Mouse (Mus musculus): Measurements from ENCODE around the gene Mthfsl.
A peak's percentile ranks its signal among the peaks of the same experiment; 100 is the strongest.
"Not testable (repeated sequence)": the region's sequence is repeated elsewhere in the genome, so short reads cannot be mapped to it uniquely, and the experiment has no call there.

The Mthfsl gene

GRCm38 (mm10) chr9:88719989-88720537 is at the start of gene Mthfsl:
Gene Mthfsl, minus strand, starts transcription at chr9:88720296.
- peak; percentile 4 for DNase-seq

- DNase-seq = not testable (repeated sequence)
Observed at GRCm38 (mm10) chr9:88769470-88769869, 49.4 kb upstream of the Mthfsl start.

- DNase-seq = not testable (repeated sequence)
Observed at GRCm38 (mm10) chr9:88746687-88747086, 26.6 kb upstream of the Mthfsl start.

- DNase-seq = not testable (repeated sequence)
Observed at GRCm38 (mm10) chr9:88746046-88746445, 25.9 kb upstream of the Mthfsl start.

- DNase-seq = not testable (repeated sequence)
Observed at GRCm38 (mm10) chr9:88735289-88735688, 15.2 kb upstream of the Mthfsl start.

- not testable (repeated sequence) for DNase-seq
Observed at GRCm38 (mm10) chr9:88733182-88733581, 13.1 kb upstream of the Mthfsl start.

- DNase-seq = not testable (repeated sequence)
Observed at GRCm38 (mm10) chr9:88732334-88732733, 12.2 kb upstream of the Mthfsl start.

GRCm38 (mm10) chr9:88731728-88732127 is 11.6 kb upstream of the Mthfsl start, which contains the start of gene Bcl2a1d:
Gene Bcl2a1d, minus strand, starts transcription at chr9:88731914.
- not testable (repeated sequence) for DNase-seq

- DNase-seq = not testable (repeated sequence)
Observed at GRCm38 (mm10) chr9:88728311-88728710, 8.2 kb upstream of the Mthfsl start.

GRCm38 (mm10) chr9:88721628-88722027 is 1.5 kb upstream of the Mthfsl start:
- DNase-seq = not testable (repeated sequence)

- DNase-seq = peak; percentile 27
Observed at GRCm38 (mm10) chr9:88719073-88719921, 799 bp downstream of the Mthfsl start.

- not testable (repeated sequence) for DNase-seq
Observed at GRCm38 (mm10) chr9:88718593-88718992, 1.5 kb downstream of the Mthfsl start.

- peak; percentile 23 for DNase-seq
Observed at GRCm38 (mm10) chr9:88718140-88718539, 2.0 kb downstream of the Mthfsl start.

GRCm38 (mm10) chr9:88714515-88714914 is 5.6 kb downstream of the Mthfsl start:
- DNase-seq = not testable (repeated sequence)

GRCm38 (mm10) chr9:88712164-88712749 is 7.8 kb downstream of the Mthfsl start:
- DNase-seq = not testable (repeated sequence)

GRCm38 (mm10) chr9:88710910-88711438 is 9.1 kb downstream of the Mthfsl start:
- DNase-seq = not testable (repeated sequence)

- DNase-seq = not testable (repeated sequence)
Observed at GRCm38 (mm10) chr9:88710439-88710838, 9.7 kb downstream of the Mthfsl start.

- DNase-seq = not testable (repeated sequence)
Observed at GRCm38 (mm10) chr9:88709794-88710193, 10.3 kb downstream of the Mthfsl start.

GRCm38 (mm10) chr9:88709304-88709703 is 10.8 kb downstream of the Mthfsl start:
- DNase-seq = no peak

GRCm38 (mm10) chr9:88706700-88707099 is 13.4 kb downstream of the Mthfsl start:
- DNase-seq = peak; percentile 3

GRCm38 (mm10) chr9:88705157-88705556 is 14.9 kb downstream of the Mthfsl start:
- not testable (repeated sequence) for DNase-seq

- DNase-seq = not testable (repeated sequence)
Observed at GRCm38 (mm10) chr9:88698746-88699145, 21.4 kb downstream of the Mthfsl start.

- DNase-seq = not testable (repeated sequence)
Observed at GRCm38 (mm10) chr9:88691307-88691706, 28.8 kb downstream of the Mthfsl start.
